Mouse (Mus musculus) intestine, postnatal 0 days (tissue): ENCODE measurements around the gene Prnp. TPM values are rescaled to one million over a fixed set of nuclear protein-coding genes. Genes with fewer than 3 reads are reported as not detected.

Experiments used
- ATAC-seq: fragments of 200-750 bp; cut with Nextera tagmentation; 2 replicates; pipeline ENCODE4 v1.8.0; 2017; ENCODE audit warnings: mild to moderate bottlenecking, moderate TSS enrichment, moderate library complexity
- H3K27ac ChIP-seq: fragments of 300-500 bp; sonication (generic); 2 replicates; pipeline ENCODE4 v1.5.1; 2014; ENCODE audit warnings: mild to moderate bottlenecking, low read depth, low read length, moderate library complexity
- H3K27me3 ChIP-seq: fragments of 300-500 bp; sonication (generic); replicated peaks from 2 replicates; pipeline ENCODE4 v1.6.1; 2014; ENCODE audit warnings: low read length, mixed read lengths; ENCODE audit not compliant: control insufficient read depth, insufficient read depth
- H3K36me3 ChIP-seq: fragments of 300-500 bp; sonication (generic); 2 replicates; pipeline ENCODE4 v1.6.1; 2014; ENCODE audit warnings: mild to moderate bottlenecking, moderate library complexity; ENCODE audit not compliant: control insufficient read depth, insufficient read depth
- H3K4me1 ChIP-seq: fragments of 300-500 bp; sonication (generic); replicated peaks from 2 replicates; pipeline ENCODE4 v1.6.1; 2014; ENCODE audit warnings: antibody characterized with exemption, low read length, mixed read lengths; ENCODE audit not compliant: control insufficient read depth, insufficient read depth
- H3K4me2 ChIP-seq: fragments of 300-500 bp; sonication (generic); replicated peaks from 2 replicates; pipeline ENCODE4 v1.6.1; 2014; ENCODE audit warnings: low read depth, mild to moderate bottlenecking, moderate library complexity
- H3K4me3 ChIP-seq: fragments of 300-500 bp; sonication (generic); 2 replicates; pipeline ENCODE4 v1.5.1; 2014; ENCODE audit warnings: low read depth, low read length
- H3K9ac ChIP-seq: fragments of 300-500 bp; sonication (generic); 2 replicates; pipeline ENCODE4 v1.6.1; 2014; ENCODE audit warnings: mild to moderate bottlenecking, low read depth, low read length
- H3K9me3 ChIP-seq: fragments of 300-500 bp; sonication (generic); 2 replicates; pipeline ENCODE4 v1.6.1; 2016; ENCODE audit warnings: mixed run types; ENCODE audit not compliant: control insufficient read depth
- CTCF ChIP-seq: sonication (generic); IDR thresholded peaks from 2 replicates; pipeline ENCODE4 v1.5.1; 2016; ENCODE audit warnings: low read depth, mild to moderate bottlenecking, control low read depth, antibody characterized with exemption, moderate library complexity
- WGBS: fragments of 180-500 bp; shearing (Covaris S2); extraction: QIAGEN DNeasy Blood & Tissue Kit; methylation state at CpG from one replicate; pipeline ENCODE4 v1.1.7; 2014; 5-methylcytosine and 5-hydroxymethylcytosine counted together
- polyA plus RNA-seq: library from polyadenylated mRNA; unstranded; fragments of >200 nt; fragmentation: Nextera tagmentation; extraction: Ambion mirVana; gene quantifications from 2 replicates; pipeline ENCODE4 v1.2.1, GENCODE M21; 2015

Gene Prnp
- polyA plus RNA-seq, 1 experiment from 2014 or later: 47.5 TPM

DNA sequence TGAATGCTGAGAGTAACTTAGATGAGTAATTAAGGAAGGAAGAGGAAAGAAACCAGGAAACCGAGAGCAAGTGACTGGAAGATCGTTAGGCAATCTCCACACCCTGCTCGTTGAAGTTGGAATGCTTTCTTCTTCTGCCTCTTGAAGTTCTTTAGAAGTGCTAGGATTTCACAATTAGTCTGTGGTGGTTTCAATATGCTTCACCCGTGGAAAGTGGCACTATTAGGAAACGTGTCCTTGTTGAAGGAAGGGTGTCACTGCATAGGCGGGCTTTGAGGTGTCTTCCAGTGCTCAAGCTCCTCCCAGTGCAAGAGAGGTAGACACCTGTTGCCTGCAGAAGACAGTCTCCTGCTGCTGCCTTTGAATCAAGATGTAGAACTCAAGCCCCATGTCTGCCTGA is 4.0 kb upstream of the Prnp start:
- H3K27me3 ChIP-seq: no peaks in the 10 kb centered on the region
- no peak overlapping the region for H3K4me3 ChIP-seq
- WGBS: 54% methylated on average over 6 of the region's 6 CpGs
- no peak overlapping the region for H3K9ac ChIP-seq
- H3K36me3 ChIP-seq: no peaks in the 10 kb centered on the region
- TF ChIP-seq CTCF: no peak
- no peak overlapping the region for H3K4me2 ChIP-seq
- no peaks in the 10 kb centered on the region for H3K4me1 ChIP-seq
- ATAC-seq: no peak
- no peaks in the 10 kb centered on the region for H3K9me3 ChIP-seq
- no peak overlapping the region for H3K27ac ChIP-seq

DNA sequence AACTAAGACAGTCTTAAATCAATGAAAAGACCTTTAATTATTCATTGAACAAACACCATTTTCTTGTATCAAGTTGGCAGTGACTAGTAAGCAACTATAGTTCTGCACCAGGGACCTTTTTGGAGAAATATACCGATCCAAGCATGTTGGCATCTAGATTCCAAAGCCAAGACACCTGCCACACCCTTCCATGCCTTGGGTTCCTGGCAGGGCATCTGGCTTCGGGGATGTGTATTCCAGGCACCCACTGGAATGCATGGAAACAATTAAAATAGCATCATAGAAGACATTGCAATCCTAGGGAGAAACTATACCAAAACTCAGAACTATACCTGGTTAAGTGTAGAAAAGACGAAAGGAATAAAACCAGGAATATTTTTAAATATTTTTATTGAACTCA is 3.5 kb upstream of the Prnp start:
- H3K9ac ChIP-seq: no peak overlapping the region
- no peak for TF ChIP-seq CTCF
- no peak overlapping the region for H3K4me2 ChIP-seq
- H3K36me3 ChIP-seq: no peaks in the 10 kb centered on the region
- ATAC-seq: no peak
- no peaks in the 10 kb centered on the region for H3K4me1 ChIP-seq
- no peaks in the 10 kb centered on the region for H3K27me3 ChIP-seq
- WGBS: 89% methylated on average over 3 of the region's 3 CpGs
- H3K4me3 ChIP-seq: no peak overlapping the region
- no peak overlapping the region for H3K27ac ChIP-seq
- H3K9me3 ChIP-seq: no peaks in the 10 kb centered on the region

DNA sequence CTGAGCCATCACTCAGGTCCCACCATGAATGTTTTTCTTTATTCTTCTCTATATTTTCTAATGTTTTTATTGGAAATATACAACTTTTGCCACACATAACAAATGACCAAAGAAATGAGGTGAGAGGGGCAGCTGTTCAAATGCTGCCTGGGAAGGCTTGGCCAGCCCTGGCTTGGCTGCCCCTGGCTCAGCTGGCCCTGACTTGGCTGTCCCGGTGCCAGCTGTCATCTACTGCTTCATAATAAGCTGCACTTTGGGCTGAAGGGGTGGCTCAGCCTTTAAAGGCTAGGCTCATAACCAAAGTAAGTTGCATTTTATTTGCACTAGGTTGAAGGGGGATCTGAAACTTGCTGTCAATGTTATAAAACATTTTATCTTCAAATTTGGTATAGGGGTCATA is 2.9 kb upstream of the Prnp start:
- no peak overlapping the region for H3K9ac ChIP-seq
- no peaks in the 10 kb centered on the region for H3K9me3 ChIP-seq
- H3K27me3 ChIP-seq: no peaks in the 10 kb centered on the region
- no peak for ATAC-seq
- TF ChIP-seq CTCF: no peak
- no peaks in the 10 kb centered on the region for H3K4me1 ChIP-seq
- H3K27ac ChIP-seq: no peak overlapping the region
- no peak overlapping the region for H3K4me2 ChIP-seq
- no peaks in the 10 kb centered on the region for H3K36me3 ChIP-seq
- 75% methylated on average over 1 of the region's 1 CpGs for WGBS
- no peak overlapping the region for H3K4me3 ChIP-seq

DNA sequence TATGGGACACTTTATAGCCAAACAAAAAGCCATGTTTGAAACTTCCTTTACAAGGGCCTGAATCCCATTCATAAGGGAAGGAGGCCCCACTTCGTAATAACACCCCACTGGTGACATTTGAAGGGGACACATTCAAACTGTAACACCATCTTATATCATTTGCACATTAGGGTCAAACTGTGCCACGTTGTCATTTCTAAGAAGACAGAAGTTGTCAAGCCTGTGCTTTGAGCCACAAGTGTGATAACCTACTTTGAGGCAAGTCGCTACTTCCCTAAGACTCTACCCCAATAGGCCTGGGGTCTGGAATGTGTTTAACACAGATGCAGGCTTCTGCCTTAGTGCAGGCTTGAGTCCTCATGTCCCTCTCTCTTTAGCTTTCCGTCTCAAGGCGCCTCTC is 2.4 kb upstream of the Prnp start:
- H3K9ac ChIP-seq: no peak overlapping the region
- no peak for ATAC-seq

DNA sequence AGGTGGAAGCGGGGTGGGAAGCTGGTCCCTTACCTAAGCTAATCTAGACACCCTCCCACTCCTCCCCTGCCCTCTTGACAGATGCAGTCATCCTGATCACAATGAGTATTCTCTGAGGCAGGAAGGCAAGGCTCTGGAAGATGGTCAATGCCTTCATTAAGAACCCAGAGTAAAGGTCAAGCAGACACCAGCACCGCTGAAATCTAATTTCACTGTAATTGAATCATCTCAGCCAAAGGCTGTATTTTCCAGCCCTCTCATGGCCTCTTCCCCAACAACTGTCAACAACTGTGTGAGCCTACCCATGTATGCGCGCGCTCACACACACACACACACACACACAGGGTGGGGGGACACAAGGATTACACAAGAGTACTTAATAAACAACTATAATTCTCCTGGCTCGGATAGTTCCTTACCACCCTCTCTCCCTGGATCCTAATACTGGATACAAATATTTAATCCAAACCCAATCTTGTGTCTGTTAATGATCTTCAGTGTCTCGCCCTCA is 1.3 kb upstream of the Prnp start:
- Histone ChIP-seq H3K9ac (no peak overlapping the region), H3K9me3 (no peaks in the 10 kb centered on the region), H3K36me3 (no peaks in the 10 kb centered on the region), H3K4me3 (no peak overlapping the region), H3K27me3 (no peaks in the 10 kb centered on the region), H3K4me2 (no peak overlapping the region), H3K27ac (no peak overlapping the region), H3K4me1 (no peaks in the 10 kb centered on the region)
- no peak for TF ChIP-seq CTCF
- 72% methylated on average over 7 of the region's 7 CpGs for WGBS
- ATAC-seq: no peak

More for the DNA sequence above, 2.4 kb upstream of the Prnp start:
- Histone ChIP-seq H3K9me3 (no peaks in the 10 kb centered on the region), H3K4me2 (no peak overlapping the region), H3K27ac (no peak overlapping the region), H3K36me3 (no peaks in the 10 kb centered on the region), H3K4me3 (no peak overlapping the region), H3K4me1 (no peaks in the 10 kb centered on the region), H3K27me3 (no peaks in the 10 kb centered on the region)
- WGBS: 86% methylated on average over 5 of the region's 5 CpGs
- no peak for TF ChIP-seq CTCF

DNA sequence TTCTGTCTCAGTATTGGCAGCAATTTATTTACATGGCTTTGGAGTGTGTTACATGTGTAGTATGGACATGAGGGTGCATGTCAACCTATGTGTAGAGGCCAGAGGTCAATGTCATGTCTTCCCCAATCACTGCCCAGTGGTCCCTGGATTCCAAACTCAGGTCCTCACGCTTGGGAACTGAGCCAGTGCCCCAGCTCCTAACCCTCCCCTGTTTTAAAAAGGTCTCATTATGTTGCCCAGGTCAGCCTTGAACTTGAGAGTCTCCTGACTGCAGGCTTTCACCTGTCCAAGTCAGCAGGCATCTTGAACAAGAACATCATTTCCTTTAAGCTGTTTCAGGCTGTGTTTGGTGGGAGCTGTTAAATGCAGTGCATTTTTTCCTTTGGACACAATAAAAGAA is 822 bp upstream of the Prnp start:
- Histone ChIP-seq H3K27me3 (no peaks in the 10 kb centered on the region), H3K9ac (no peak overlapping the region), H3K4me3 (no peak overlapping the region), H3K36me3 (no peaks in the 10 kb centered on the region), H3K9me3 (no peaks in the 10 kb centered on the region), H3K4me1 (no peaks in the 10 kb centered on the region), H3K4me2 (no peak overlapping the region), H3K27ac (no peak overlapping the region)
- TF ChIP-seq CTCF: no peak
- WGBS: 92% methylated on average over 1 of the region's 1 CpGs
- no peak for ATAC-seq

DNA sequence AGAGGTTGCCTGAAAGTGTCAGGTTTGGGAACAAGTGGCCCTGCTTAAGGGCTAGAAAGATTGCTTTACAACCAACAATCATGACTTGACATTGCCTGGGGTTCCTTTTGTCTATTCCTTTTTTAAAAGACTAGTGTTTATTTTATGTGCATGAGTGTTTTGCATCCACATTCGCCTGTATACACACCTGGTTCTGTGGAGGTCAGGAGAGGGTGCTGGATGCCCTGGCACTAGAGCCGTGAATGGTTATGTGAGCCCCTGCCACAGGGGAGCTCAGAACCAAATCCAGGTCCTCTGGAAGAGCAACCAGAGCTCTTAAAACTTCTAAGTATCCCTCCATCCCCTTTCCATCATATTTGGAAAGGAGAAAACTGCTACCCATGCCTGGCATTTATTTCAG is 1.1 kb downstream of the Prnp start:
- H3K36me3 ChIP-seq: no peaks in the 10 kb centered on the region
- H3K9me3 ChIP-seq: no peaks in the 10 kb centered on the region
- TF ChIP-seq CTCF: no peak
- no peak overlapping the region for H3K27ac ChIP-seq
- ATAC-seq: no peak
- no peak overlapping the region; the same call in 1 of the 2 replicates for H3K4me3 ChIP-seq
- H3K4me1 ChIP-seq: no peaks in the 10 kb centered on the region
- 75% methylated on average over 2 of the region's 2 CpGs for WGBS
- peak overlapping the region; percentile 83; the same call in 1 of the 2 replicates for H3K4me2 ChIP-seq
- H3K27me3 ChIP-seq: no peaks in the 10 kb centered on the region
- no peak overlapping the region for H3K9ac ChIP-seq
